Mouse (Mus musculus) bone marrow, adult 2 months (tissue): Measurements from ENCODE around the gene Slc24a3.

Source experiments
- CTCF ChIP-seq: fragments of 200-500 bp; IDR thresholded peaks from 2 replicates; pipeline ENCODE4 v1.5.1; 2011; ENCODE audit warnings: low read length, control low read depth; ENCODE audit not compliant: control insufficient read depth, insufficient read depth
- POLR2A ChIP-seq: fragments of 200-500 bp; IDR thresholded peaks from 2 replicates; pipeline ENCODE4 v1.6.1; 2011; ENCODE audit warnings: low read depth, mild to moderate bottlenecking, control low read depth, low read length, borderline replicate concordance; ENCODE audit not compliant: control insufficient read depth

- TF ChIP-seq CTCF (no peak), POLR2A (no peak)
These were observed 463.7 kb downstream of the Slc24a3 start for GRCm38 (mm10) chr2:145631123-145631798.
